Mouse (Mus musculus): ENCODE measurements at regions not wholly inside any gene's neighbourhood (a gene's known extent, or its start where the extent isn't known, plus 50 kb on each side); places are given as distances from the start of the nearest gene placed in this dataset.

GRCm38 (mm10) chr9:79045314-79045713 lies 430.0 kb downstream of the Cd109 start:
- in situ Hi-C loops (cut with MboI, MseI), result no loop called here

DNA sequence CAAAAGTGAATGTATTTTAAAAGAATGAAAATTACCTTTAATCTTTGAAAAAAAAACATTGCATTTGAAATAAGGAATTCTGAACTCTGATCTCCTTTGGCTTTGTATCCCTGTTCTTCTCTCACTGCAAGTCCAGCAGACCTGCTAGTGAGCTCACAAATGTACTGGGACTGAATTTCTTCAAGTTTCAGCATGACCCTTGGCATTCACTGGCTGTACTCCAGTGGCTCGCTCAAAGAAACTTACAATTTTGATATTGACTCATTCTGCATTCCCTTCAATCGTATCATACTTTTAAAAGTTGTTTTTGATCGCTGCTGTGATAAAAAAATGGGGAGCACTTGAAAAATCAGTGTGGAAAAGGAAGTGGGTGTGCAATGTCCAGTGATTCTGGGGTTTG lies 456.6 kb downstream of the Cd109 start:
- in situ Hi-C loops (cut with MboI, MseI), result no loop called here

DNA sequence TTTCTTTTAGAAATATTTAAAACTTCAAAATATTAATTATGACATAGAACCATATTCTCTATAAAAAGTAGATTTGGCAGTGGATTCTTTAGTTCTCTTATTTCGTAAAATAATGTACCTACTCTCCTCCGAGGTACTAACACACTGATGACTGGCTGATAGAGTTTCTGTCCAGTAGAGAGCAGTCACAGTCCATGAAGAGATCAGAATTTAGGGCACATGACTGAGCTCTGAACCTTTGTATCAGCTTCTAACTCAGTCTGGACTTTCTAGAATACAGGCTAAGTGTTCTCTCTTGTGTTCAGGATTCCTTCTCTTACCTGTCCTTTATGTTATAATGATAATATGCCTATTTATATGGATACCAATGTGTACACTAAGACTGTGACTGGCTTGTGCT lies 494.3 kb downstream of the Cd109 start:
- in situ Hi-C loops (cut with MboI, MseI), result no loop called here

- in situ Hi-C loops (cut with MboI, MseI), result no loop called here
Observed at GRCm38 (mm10) chr9:79111326-79111725, 496.0 kb downstream of the Cd109 start.

DNA sequence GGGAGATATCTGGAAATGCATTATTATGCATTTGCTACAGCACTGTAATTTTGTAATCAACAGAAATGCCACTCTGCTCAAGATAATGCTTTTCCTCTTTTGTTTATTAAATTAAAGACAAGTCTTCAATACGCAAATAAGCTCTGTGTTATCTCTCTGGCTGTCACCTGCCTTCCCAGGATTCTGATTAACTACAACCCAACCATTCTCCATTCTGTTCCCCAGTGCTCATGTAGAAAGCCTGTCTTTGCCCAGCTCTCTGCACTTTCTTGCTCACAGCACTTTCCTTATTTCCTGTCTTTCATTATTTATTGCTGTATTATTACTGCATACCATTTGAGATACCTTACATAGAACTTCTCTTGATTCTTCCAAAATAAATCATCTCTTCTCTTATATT lies 525.6 kb downstream of the Cd109 start:
- in situ Hi-C loops (cut with MboI, MseI), result no loop called here

DNA sequence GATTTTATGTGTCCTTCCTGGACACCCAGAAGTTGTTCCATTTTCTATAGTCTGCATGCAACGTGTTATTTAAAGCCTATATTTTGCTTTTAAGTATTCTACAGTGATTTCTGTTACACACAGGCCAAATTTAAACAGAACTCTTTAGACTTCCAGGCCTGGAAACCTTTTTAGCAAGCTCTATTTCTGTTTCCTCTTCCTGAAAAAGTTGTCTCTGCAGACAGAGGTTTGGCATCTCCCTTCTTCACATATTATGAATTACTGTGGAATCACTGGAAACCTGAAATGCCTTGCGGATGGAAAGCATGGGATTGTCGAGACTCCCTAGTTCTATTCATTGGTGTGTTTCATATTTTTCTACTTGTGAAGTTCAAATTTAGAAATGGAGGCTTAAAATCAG lies 530.7 kb downstream of the Cd109 start:
- in situ Hi-C loops (cut with MboI, MseI), result no loop called here

GRCm38 (mm10) chr9:79165596-79165995 lies 550.2 kb downstream of the Cd109 start:
- in situ Hi-C loops (cut with MboI, MseI), result no loop called here

- in situ Hi-C loops (cut with MboI, MseI), result no loop called here
Observed at GRCm38 (mm10) chr9:79173036-79173435, 545.6 kb downstream of the Col12a1 start.

- in situ Hi-C loops (cut with MboI, MseI), result no loop called here
Observed at GRCm38 (mm10) chr9:79179954-79180353, 538.7 kb downstream of the Col12a1 start.

DNA sequence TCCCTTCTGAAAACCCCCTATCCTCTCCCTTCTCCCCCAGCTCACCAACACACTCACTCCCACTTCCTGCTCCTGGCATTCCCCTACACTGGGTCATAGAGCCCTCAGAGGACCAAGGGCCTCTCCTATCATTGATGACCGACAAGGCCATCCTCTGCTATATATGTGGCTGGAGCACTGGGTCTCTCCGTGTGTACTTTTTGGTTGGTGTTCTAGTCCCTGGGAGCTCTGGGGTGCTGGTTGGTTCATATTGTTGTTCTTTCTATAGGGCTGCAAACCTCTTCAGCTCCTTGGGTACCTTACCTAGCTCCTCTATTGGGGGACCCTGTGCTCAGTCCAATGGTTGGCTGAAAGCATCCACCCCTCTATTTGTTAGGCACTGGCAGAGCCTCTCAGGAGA lies 523.2 kb downstream of the Col12a1 start:
- in situ Hi-C loops (cut with MboI, MseI), result no loop called here

DNA sequence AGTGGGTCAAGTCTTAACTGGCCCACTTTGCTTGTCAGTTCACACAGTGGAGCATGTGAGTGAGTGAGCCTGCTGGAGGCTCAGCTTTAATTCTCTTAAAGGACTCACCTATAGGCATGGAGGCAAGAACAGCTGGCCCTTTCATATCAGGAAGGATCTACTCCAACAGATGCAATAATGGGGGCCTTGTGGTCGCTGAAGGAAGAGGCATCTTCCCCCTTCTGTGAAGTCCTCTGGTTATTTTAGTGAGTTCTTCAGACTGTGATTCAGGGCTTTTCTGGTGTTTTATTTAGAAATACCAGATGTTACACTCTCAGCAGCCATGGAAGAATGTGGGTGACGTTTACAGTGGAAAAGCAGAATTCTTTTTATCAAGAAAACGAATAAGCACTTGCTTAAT lies 516.9 kb downstream of the Col12a1 start:
- in situ Hi-C loops (cut with MboI, MseI), result no loop called here

DNA sequence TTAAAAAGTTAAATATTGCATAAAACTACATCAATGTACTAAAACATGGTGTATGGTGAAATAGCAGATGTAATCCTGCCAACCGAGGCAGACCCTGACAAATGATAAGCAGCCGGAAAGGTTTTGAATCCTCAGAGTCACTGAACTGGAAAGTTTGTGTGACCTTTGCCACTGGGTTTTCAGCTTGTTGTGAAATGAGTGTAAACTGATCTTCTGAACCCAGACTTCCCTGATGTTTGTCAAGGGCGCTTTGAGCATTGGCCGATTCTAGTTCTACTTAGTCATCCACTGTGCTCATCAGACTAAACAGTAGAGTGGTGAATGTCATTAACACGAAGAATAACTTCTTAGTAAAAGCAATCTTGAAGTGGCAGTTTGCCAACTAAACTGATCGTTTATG lies 505.3 kb downstream of the Col12a1 start:
- in situ Hi-C loops (cut with MboI, MseI), result no loop called here

- in situ Hi-C loops (cut with MboI, MseI), result no loop called here
Observed at GRCm38 (mm10) chr9:79215986-79216385, 502.6 kb downstream of the Col12a1 start.

DNA sequence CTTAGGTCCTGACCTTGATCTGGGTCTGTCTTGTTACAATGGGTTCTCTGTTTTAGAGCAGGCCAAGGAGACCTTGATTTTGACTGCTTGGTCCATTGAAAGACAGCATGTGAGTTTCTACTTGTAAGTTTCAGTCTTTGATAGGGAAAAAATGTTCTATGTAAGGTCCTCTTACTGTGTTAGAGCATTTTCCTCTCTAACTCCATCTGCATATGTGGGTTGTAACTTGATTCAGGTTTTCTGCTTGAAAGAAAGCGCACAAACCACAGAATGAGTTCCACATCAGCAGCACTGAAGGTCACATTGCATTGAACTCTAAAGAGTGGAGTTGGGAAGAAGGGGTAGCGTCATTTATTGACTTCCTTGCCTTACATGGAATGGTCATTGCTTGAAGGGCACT lies 502.2 kb downstream of the Col12a1 start:
- in situ Hi-C loops (cut with MboI, MseI), result no loop called here

DNA sequence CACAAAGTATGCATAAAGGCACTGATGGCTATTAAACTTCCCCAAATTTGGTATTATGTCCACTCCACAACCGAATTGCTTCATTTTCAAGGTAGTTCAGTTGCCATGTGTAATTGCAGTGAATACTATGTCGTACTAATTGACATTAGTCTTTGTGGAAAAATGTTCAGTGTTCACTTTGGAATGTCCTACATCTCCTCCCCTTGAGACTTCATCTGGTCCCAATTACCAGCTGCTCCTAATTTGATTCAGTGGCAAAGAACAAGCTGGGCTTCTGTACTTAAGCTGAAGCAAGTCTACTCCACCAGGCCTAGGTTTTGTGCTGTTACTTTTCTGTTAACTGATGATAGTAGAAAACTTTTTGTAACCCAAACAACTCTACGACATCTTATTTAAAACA lies 485.6 kb downstream of the Col12a1 start:
- in situ Hi-C loops (cut with MboI, MseI), result loop anchor here in 1 of 2 experiments (5.0 kb wide), 1 partner anchor 49 kb away; no protein-coding TSS in a partner anchor

- in situ Hi-C loops (cut with MboI, MseI), result loop anchor here in 1 of 2 experiments (5.0 kb wide), 1 partner anchor 49 kb away; no protein-coding TSS in a partner anchor
Observed at GRCm38 (mm10) chr9:79233751-79234150, 484.9 kb downstream of the Col12a1 start.

DNA sequence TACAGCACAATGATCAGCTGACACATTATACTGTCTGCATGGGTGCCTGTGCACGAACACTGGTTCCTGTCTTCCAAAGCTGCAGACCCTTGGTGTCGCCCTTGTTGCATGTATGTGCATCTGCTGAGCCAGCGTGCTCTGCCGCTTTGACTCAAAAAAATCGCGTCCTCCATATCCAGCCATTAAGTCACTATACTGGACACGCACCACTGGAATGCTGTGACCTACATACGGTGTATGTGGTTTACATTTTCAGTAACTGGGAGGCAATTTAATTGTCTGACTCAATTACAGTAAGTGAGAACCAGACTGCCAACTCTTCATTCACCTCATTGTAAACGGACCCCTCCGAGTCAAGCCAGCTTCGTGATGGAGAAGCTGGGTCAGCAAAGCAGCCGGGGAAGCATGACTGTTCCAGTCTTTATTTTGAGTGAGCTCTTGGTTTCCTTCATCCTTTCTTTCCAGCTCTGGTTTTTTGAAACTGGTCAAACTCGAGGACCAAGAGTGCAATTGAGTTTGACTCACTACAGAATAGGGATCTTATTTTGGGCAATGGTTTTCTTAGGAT lies 448.9 kb downstream of the Col12a1 start:
- in situ Hi-C loops (cut with MboI, MseI), result no loop called here

- in situ Hi-C loops (cut with MboI, MseI), result no loop called here
Observed at GRCm38 (mm10) chr9:79270256-79270655, 448.4 kb downstream of the Col12a1 start.

DNA sequence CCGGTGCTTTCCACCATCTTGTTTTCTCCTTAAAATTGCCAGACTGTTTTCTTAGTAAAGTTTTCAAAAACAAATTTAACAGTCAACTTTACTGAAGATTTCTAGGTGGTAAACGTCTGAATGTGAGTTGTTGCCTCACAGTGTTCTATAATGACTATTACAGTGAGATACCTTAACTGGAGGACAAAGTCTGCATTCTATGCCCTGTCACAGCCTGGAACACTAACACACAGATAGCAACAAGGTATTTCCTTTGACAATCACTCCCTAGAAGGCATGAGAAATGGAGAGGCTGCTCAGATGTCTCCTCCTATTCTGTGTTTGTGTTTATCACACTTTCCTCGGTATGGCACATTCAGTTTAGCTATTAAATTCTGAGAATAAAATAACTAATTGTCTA lies 430.8 kb downstream of the Col12a1 start:
- in situ Hi-C loops (cut with MboI, MseI), result no loop called here

DNA sequence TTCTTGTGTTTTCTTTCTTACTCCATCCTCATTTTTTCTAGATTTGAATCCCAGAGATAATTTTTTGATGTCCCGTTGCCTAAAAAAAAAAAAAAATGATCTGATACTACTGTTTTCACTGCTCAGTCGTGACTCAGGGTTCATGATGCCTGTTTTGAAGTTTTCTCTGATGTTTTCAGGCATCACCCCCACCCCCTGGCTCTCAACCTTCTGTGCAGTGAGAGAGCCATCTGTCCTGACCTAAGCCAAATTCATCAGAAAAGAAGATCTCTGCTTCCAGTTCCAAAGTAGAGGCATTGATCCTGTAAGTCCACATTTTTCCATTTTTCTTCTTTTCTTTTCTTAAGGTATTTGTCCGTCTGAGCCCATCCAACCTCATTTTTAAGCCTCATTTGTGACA lies 423.3 kb downstream of the Col12a1 start:
- in situ Hi-C loops (cut with MboI, MseI), result no loop called here

DNA sequence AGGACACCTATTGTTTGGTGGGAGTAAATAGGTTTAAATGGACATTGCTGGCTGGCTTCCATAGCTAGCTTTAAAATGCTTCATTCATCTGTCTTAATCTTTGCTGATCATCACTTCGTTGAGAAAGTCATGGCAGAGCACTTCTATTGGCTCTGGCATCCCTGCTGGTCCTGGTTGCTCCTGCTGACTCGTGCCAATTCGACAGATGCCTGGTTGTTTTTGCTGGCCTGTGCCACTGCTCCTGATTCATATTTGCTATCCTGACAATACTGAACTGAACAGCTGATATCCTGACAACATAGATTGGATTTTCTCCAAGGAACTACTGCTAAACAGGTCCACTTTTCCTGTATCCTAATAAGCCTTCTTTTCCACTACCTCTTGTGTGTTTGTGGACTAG lies 417.1 kb downstream of the Col12a1 start:
- in situ Hi-C loops (cut with MboI, MseI), result no loop called here

GRCm38 (mm10) chr9:79310591-79310990 lies 408.0 kb downstream of the Col12a1 start:
- in situ Hi-C loops (cut with MboI, MseI), result no loop called here

DNA sequence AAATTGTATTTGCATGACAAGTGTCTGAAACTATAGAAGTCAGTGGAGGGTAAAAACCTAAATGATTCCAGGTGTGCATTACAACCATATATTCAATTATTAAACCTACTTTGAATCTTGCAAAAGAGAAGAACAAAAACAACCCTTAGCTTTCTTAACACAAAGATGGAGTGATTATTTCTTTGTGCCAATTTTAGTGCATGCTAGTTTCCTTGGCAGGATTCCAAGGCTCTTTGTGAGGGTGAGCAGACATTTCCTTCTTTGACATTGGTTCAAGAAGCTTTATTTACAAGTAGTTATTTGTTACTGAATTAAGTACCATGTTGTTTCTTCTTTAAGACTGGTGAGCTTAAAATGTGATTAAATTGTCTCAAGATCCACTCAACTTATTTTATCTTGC lies 401.2 kb downstream of the Col12a1 start:
- in situ Hi-C loops (cut with MboI, MseI), result no loop called here

All from T-helper 17 cell (primary cell).